Mouse (Mus musculus) liver, postnatal 0 days (tissue): ENCODE results near the gene Reln.

Experiments
- CTCF ChIP-seq: sonication (generic); IDR thresholded peaks from 2 replicates; pipeline ENCODE4 v1.5.1; 2016; ENCODE audit warnings: antibody characterized with exemption, low read depth
- EP300 ChIP-seq: IDR thresholded peaks from 2 replicates; pipeline ENCODE4 v1.6.1; 2016; ENCODE audit warnings: antibody characterized with exemption, low read depth, mild to moderate bottlenecking

DNA sequence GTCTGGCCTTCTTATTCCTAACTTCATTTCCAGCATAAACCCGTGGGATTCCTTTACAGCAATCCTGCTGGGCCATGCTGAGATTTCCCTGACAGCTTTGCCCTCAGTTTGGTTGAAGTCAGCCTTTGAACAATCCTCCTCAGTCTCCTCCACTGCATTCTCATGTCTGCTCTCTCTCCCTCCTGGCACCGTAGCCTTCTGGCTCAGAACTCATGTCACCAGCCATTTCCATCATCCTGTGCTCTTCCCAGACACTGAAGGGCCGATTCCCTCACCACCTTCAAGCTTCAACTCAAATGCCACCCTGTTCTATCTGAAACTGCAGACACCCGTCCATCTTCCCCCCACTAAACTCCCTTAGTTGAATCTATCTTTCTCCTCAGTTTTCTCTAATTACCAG, 53.1 kb downstream of the Reln start:
- TF ChIP-seq CTCF (no peak), EP300 (no peak)
